Mouse (Mus musculus) gastrocnemius, postnatal 4 days (tissue): Measurements from ENCODE around the gene Cd86. TPM values are rescaled to one million over a fixed set of nuclear protein-coding genes. Genes with fewer than 3 reads are reported as not detected.

Experiments used
- DNase-seq, 2 experiments: peaks; one replicate each; pipeline ENCODE4 v3.0.0; 2021 to 2022; ENCODE audit warnings: low spot score in 2 of 2, mixed read lengths in 2 of 2
- total RNA-seq, 2 experiments: library from RNA; stranded (reverse); gene quantifications; 2 replicates each; pipeline ENCODE4 v1.2.3; 2021

The Cd86 gene
- total RNA-seq, 2 experiments from 2014 or later, result 1.9 to 2.3 TPM

- DNase-seq, result no peak
Measured at GRCm38 (mm10) chr16:36661330-36661729, 4.6 kb downstream of the Cd86 start.

- DNase-seq, result no peak
Measured at GRCm38 (mm10) chr16:36655910-36656309, 10.0 kb downstream of the Cd86 start.

GRCm38 (mm10) chr16:36655199-36655598, 10.7 kb downstream of the Cd86 start:
- no peak for DNase-seq

- DNase-seq, result no peak
Measured at GRCm38 (mm10) chr16:36651174-36651766, 14.6 kb downstream of the Cd86 start.

GRCm38 (mm10) chr16:36650511-36650910, 15.4 kb downstream of the Cd86 start:
- no peak for DNase-seq

- no peak for DNase-seq
Measured at GRCm38 (mm10) chr16:36649304-36649703, 16.6 kb downstream of the Cd86 start.

GRCm38 (mm10) chr16:36645124-36645523, 20.8 kb downstream of the Cd86 start:
- no peak for DNase-seq

GRCm38 (mm10) chr16:36642696-36643046, 23.2 kb downstream of the Cd86 start:
- DNase-seq, result no peak

GRCm38 (mm10) chr16:36641830-36642695, 23.8 kb downstream of the Cd86 start:
- no peak for DNase-seq

- no peak for DNase-seq
Measured at GRCm38 (mm10) chr16:36640993-36641392, 24.9 kb downstream of the Cd86 start.

GRCm38 (mm10) chr16:36639812-36640504, 25.9 kb downstream of the Cd86 start:
- no peak for DNase-seq

GRCm38 (mm10) chr16:36636800-36637199, 29.1 kb downstream of the Cd86 start:
- no peak for DNase-seq

- DNase-seq, result no peak
Measured at GRCm38 (mm10) chr16:36634971-36635710, 30.7 kb downstream of the Cd86 start.

GRCm38 (mm10) chr16:36634421-36634820, 31.5 kb downstream of the Cd86 start:
- no peak for DNase-seq

- no peak for DNase-seq
Measured at GRCm38 (mm10) chr16:36632229-36632628, 33.7 kb downstream of the Cd86 start.

GRCm38 (mm10) chr16:36631607-36632006, 34.3 kb downstream of the Cd86 start:
- DNase-seq, result no peak

- no peak for DNase-seq
Measured at GRCm38 (mm10) chr16:36627740-36628139, 38.1 kb downstream of the Cd86 start.

- no peak for DNase-seq
Measured at GRCm38 (mm10) chr16:36626567-36627197, 39.2 kb downstream of the Cd86 start.

- no peak for DNase-seq
Measured at GRCm38 (mm10) chr16:36625909-36626308, 40.0 kb downstream of the Cd86 start.

GRCm38 (mm10) chr16:36622320-36622719, 43.6 kb downstream of the Cd86 start:
- DNase-seq, result no peak

GRCm38 (mm10) chr16:36621108-36621507, 44.8 kb downstream of the Cd86 start:
- DNase-seq, result no peak
